Mouse (Mus musculus) inflammation-experienced regulatory T-cells (primary cell): ENCODE results near the gene Igf2bp2. TPM values are rescaled to one million over a fixed set of nuclear protein-coding genes. Genes with fewer than 3 reads are reported as not detected.

Source experiments
- polyA plus RNA-seq, 2 experiments: library from polyadenylated mRNA; unstranded; fragments of 100-300 nt; shearing (Covaris generic); gene quantifications; one replicate each; pipeline ENCODE4 v1.2.1; 2017

Igf2bp2 gene
- 1 to 10 TPM in 1 of 2 experiments, under 1 TPM in 1; 0.68 to 5.0 TPM for polyA plus RNA-seq

GRCm38 (mm10) chr16:22162512-22163455 lies at the start of gene Igf2bp2:
Gene Igf2bp2, minus strand, starts transcription at chr16:22163299.

DNA sequence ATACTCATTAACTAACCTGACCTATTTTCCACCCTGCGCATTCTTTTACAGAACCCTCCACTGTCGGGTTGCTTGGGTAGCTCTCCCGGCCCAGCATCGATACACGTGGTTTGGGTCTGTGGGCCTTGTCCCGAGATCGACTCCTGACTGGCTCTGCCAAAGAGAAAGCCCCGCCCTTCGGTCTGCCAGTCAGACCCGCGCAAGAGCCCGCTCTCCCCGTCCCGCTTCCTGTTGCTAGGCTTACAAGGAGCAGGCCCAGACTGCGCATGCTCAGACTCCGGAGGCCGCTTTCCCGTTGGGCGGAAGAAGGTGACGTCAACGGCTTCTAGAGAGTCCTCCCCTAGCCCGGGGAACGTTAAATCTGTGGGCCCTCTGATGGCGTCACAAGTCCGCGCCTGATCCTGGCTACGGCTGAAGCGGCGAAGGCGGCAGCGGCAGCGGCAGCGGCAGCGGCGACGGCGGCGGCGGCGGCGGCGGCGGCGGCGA lies 154.0 kb downstream of the Igf2bp2 start, which contains the start of gene Senp2:
Gene Senp2 (plus strand): TSS at position 386 of the 486 bp plus-strand sequence.

Other genes with a start within 250 kb of the Igf2bp2 start
- 10 to 100 TPM; 11.1 to 22.6 TPM for gene Tmem41a, start 215.7 kb downstream of the Igf2bp2 start, polyA plus RNA-seq
- under 1 TPM in 1 of 2 experiments, not detected in 1; 0.18 TPM for gene Liph, start 167.6 kb downstream of the Igf2bp2 start, polyA plus RNA-seq
- gene Senp2, start 153.8 kb downstream of the Igf2bp2 start, polyA plus RNA-seq, result 10 to 100 TPM; 54.7 to 62.5 TPM
- gene Tra2b, start 102.7 kb upstream of the Igf2bp2 start, polyA plus RNA-seq, result 100 to 1,000 TPM; 253 to 312 TPM